Mouse (Mus musculus) heart, adult 2 months (tissue): ENCODE measurements around the gene Fbln1. TPM values are rescaled to one million over a fixed set of nuclear protein-coding genes. Genes with fewer than 3 reads are reported as not detected.
A peak's percentile ranks its signal among the peaks of the same experiment; 100 is the strongest.

Source experiments
- DNase-seq, 2 experiments: peaks; one replicate each; pipeline ENCODE4 v3.0.0; 2021
- H3K27ac ChIP-seq: fragments of 200-600 bp; 2 replicates; pipeline ENCODE4 v1.8.1; 2022
- H3K27me3 ChIP-seq: fragments of 200-500 bp; 2 replicates; pipeline ENCODE4 v1.6.1; 2012; ENCODE audit warnings: mild to moderate bottlenecking, low read length, inconsistent platforms, mixed read lengths; ENCODE audit not compliant: control insufficient read depth, insufficient read depth
- H3K36me3 ChIP-seq: fragments of 200-500 bp; 2 replicates; pipeline ENCODE4 v1.6.1; 2012; ENCODE audit warnings: low read length, inconsistent platforms; ENCODE audit not compliant: control insufficient read depth, insufficient read depth
- H3K4me1 ChIP-seq: fragments of 200-500 bp; 2 replicates; pipeline ENCODE4 v1.6.1; 2011; ENCODE audit warnings: low read length; ENCODE audit not compliant: control insufficient read depth, insufficient read depth
- H3K4me3 ChIP-seq: fragments of 200-600 bp; 2 replicates; pipeline ENCODE4 v1.8.1; 2022
- H3K79me2 ChIP-seq: fragments of 200-500 bp; replicated peaks from 2 replicates; pipeline ENCODE4 v1.6.1; 2012; ENCODE audit warnings: mild to moderate bottlenecking, inconsistent platforms, low read length, moderate library complexity, mixed read lengths; ENCODE audit not compliant: control insufficient read depth, insufficient read depth
- H3K9ac ChIP-seq: fragments of 200-500 bp; 2 replicates; pipeline ENCODE4 v1.6.1; 2012; ENCODE audit warnings: low read depth, mild to moderate bottlenecking, control low read depth, inconsistent platforms, low read length, mixed read lengths
- CTCF ChIP-seq: fragments of 200-600 bp; IDR thresholded peaks from 2 replicates; pipeline ENCODE4 v1.8.1; 2022; ENCODE audit warnings: antibody characterized with exemption, mild to moderate bottlenecking, moderate library complexity
- EP300 ChIP-seq: fragments of 200-500 bp; IDR thresholded peaks from 2 replicates; pipeline ENCODE4 v1.6.1; 2011; ENCODE audit warnings: low read depth, low read length, control low read depth; ENCODE audit not compliant: insufficient read depth
- POLR2A ChIP-seq: fragments of 200-500 bp; IDR thresholded peaks from 2 replicates; pipeline ENCODE4 v1.6.1; 2011; ENCODE audit warnings: mild to moderate bottlenecking, low read depth, low read length, control low read depth; ENCODE audit not compliant: insufficient read depth
- WGBS: fragments of 180-500 bp; shearing (Covaris S2); methylation state at CpG from one replicate; pipeline ENCODE4 v1.1.7; 2018; 5-methylcytosine and 5-hydroxymethylcytosine counted together
- intact Hi-C: fragments of 180-260 bp; cut with DNase I; formaldehyde crosslinking; loops from one replicate; pipeline ENCODE4 v1.15.1; 2025
- long read RNA-seq: library from polyadenylated mRNA; stranded (forward); transcript quantifications from one replicate; pipeline ENCODE4 v2.0.0, GENCODE M21; 2021
- polyA plus RNA-seq: library from polyadenylated mRNA; depleted of rRNA; stranded (reverse); fragments of >200 nt; gene quantifications from 2 replicates; pipeline ENCODE4 v1.2.3, GENCODE M21; 2012; rRNA removed
- total RNA-seq, 2 experiments: library from RNA; stranded (reverse); gene quantifications; 2 replicates each; pipeline ENCODE4 v1.2.3; 2021

The Fbln1 gene
- total RNA-seq, result 10 to 100 TPM; 88.9 to 96.1 TPM
- 174 and 240 TPM in 2 replicates for polyA plus RNA-seq
- long read RNA-seq, transcript Fbln1-202 (15 exons, 2,273 nt), result minor isoform, 53 of 144 reads
- long read RNA-seq, transcript Fbln1-201 (17 exons, 3,659 nt), result major isoform, 79 of 144 reads
- long read RNA-seq, partial matches to known transcripts, result 10 of 144 reads
- long read RNA-seq, other reads (novel, unspliced or antisense), result 2 of 144 reads

DNA sequence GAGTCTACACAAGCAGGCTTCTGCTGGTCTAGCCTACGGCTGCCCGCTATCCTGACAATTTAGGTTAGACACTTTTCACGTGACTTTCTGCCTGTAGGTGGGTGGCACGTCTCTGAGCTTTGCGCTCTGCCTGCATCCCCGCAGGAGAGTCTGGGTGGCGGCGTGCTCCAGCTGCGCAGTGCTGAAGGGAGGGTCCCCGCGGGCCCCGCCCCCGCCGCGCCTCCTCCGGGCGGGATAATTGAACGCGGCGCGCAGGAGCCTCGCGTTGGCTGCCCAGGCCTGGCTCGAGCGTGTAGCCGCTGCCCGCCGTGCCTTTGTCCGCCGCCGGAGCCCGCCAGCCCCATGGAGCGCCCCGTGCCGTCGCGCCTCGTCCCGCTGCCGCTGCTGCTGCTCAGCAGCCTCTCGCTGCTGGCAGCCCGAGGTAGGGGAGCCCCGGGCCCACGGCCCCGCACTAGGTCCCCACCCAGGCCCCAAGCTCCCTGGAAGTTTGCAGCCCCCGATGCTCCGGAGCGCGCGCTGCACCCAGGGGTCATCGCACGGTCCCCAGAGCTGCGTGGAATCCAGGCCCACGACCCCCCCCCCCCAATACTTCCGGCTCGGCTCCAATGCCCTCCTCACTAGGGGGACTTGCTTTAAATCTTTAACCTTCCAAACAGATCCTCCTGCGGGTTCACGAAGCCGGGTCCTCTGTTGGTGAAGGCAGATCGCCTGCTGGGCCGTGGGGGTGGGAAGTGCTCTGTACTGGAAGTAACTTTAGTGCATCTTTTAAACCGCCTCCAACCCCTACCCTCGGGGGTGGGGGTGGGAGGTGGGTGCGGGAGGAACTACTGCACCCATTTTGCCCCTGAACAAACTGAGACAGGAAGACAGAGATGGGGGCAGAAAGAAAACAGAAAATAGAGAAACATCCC lies at the start of gene Fbln1:
Gene Fbln1, plus strand, starts transcription at position 158 of the 911 bp plus-strand sequence.
- peaks cover 2% of the 10 kb centered on the region; the same call in 1 of the 2 replicates for H3K27me3 ChIP-seq
- H3K27ac ChIP-seq, result peak within 1 kb of the TSS; percentile 65
- H3K9ac ChIP-seq, result peak within 1 kb of the TSS; percentile 57
- intact Hi-C loops, result loop anchor here (5.0 kb wide), 1 partner anchor 34 kb away; no protein-coding TSS in a partner anchor
- peaks cover 3% of the 10 kb centered on the region for H3K4me1 ChIP-seq
- peak; percentile 81 to 85 for DNase-seq
- no peaks in the 10 kb centered on the region for H3K79me2 ChIP-seq
- TF ChIP-seq EP300 (no peak), CTCF (peak; percentile 23; the same call in 1 of the 2 replicates), POLR2A (0 out of 2 replicates have a peak, but pooled peaks have one; percentile 25)
- H3K4me3 ChIP-seq, result peak within 1 kb of the TSS; percentile 52
- no peaks in the 10 kb centered on the region for H3K36me3 ChIP-seq
- WGBS, result 5% methylated on average over 58 of the region's 64 CpGs

DNA sequence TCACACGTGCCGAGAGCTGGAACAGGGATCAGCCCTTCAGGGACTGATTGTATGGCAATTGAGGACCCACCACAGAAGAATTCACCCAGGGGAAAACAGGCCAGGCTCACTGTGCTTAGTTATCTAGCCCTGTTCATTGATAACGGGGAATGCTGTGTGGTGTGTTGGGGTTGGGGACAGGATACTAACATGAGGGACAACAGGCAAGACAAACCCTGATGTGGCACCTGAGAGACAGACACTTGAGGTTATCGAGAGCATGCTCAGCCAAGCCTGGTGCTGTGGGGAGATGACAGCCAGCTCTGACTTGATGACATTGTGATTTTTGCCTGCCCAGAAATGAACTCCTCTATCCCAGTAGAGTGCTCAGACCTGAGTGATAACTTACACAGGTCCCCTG lies 49.6 kb upstream of the Fbln1 start:
- TF ChIP-seq EP300, result peak; percentile 61; the same call in 1 of the 2 replicates
- no peak for TF ChIP-seq POLR2A
- TF ChIP-seq CTCF, result no peak
- no peaks in the 10 kb centered on the region for H3K36me3 ChIP-seq
- H3K4me3 ChIP-seq, result no peak overlapping the region
- no peaks in the 10 kb centered on the region; the same call in 1 of the 2 replicates for H3K27me3 ChIP-seq
- H3K79me2 ChIP-seq, result no peaks in the 10 kb centered on the region
- DNase-seq, result peak in 1 of 2 experiments; percentile 27
- peaks cover 11% of the 10 kb centered on the region for H3K4me1 ChIP-seq
- WGBS, result 25% methylated on average over 4 of the region's 4 CpGs
- intact Hi-C loops, result no loop called here
- H3K9ac ChIP-seq, result no peak overlapping the region
- H3K27ac ChIP-seq, result peak overlapping the region; percentile 64

DNA sequence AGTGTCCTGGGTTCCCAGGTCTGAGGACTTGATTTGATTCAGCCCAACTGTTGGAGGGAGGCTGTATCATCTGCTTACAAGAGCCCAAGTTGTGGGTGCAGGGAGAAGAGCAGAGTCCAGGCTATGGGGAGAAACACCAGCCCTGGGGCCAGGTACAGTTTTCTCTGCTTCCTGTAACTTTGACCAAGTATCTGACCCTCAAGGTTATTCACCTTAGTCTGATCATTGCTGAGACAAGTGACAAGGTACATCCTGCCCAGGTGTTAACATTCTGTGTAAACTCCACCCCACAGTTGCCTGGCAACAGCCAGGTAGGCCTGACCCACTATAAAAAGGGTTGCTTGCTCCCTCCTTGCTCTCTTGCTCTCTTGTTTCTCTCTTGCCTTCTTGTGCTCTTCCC lies 44.3 kb upstream of the Fbln1 start:
- H3K4me3 ChIP-seq, result no peak overlapping the region
- intact Hi-C loops, result no loop called here
- no peak overlapping the region for H3K27ac ChIP-seq
- H3K9ac ChIP-seq, result no peak overlapping the region
- no peaks in the 10 kb centered on the region; the same call in 1 of the 2 replicates for H3K4me1 ChIP-seq
- no peak for DNase-seq
- no peak for TF ChIP-seq EP300
- TF ChIP-seq POLR2A, result no peak
- TF ChIP-seq CTCF, result no peak
- H3K36me3 ChIP-seq, result no peaks in the 10 kb centered on the region
- no peaks in the 10 kb centered on the region for H3K27me3 ChIP-seq
- no peaks in the 10 kb centered on the region for H3K79me2 ChIP-seq

DNA sequence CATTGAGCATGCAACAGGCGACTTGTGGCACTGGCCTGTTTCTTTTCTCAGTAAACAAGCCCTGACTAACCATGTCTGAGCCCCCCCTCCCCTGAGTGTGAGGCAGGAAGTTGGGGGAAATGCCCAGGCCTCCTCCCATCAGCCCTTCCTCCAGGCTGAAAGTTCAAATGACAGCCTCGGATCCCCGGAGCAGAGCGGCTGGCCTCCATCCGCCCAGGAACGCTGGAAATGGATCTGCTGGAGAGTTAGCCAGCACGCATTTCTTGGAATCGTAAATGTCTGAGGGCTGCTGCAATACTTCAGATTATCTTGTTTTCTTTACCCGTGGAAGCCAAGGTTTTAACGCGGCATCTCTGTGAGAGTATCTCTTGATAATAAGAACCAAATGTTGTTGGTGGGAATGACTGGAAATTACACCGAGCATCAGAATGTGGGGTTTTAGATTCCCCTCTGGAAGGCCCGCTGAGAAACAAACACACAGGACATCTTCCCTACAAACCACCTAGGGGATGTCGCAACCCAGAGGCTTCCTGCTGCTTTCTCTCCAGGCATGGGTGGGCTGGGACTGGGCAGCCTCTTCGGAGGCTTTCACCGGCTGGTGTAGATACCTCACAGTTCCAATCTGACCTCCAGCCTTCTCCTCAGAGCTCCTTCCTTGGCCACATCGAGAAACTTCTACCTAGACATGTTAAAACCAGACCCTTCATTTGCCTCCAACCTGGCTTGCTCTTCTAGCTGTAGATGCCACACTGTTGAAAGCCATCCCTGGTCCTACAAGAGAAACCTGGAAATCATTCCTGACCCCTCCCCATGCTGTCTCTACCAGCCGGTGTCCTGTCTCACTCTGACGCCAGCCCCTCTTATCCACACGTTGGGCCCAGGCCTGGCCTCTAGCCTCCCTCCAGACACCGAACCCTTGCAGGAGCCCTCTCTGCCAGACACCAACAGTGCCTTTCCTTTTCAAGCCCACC lies 42.8 kb upstream of the Fbln1 start:
- DNase-seq, result peak; percentile 71 to 80
- Histone ChIP-seq H3K79me2 (no peaks in the 10 kb centered on the region), H3K27ac (peak overlapping the region; percentile 59), H3K27me3 (no peaks in the 10 kb centered on the region), H3K4me1 (no peaks in the 10 kb centered on the region), H3K36me3 (no peaks in the 10 kb centered on the region), H3K9ac (no peak overlapping the region), H3K4me3 (no peak overlapping the region)
- intact Hi-C loops, result no loop called here
- no peak for TF ChIP-seq CTCF
- no peak for TF ChIP-seq POLR2A
- TF ChIP-seq EP300, result 0 out of 2 replicates have a peak, but pooled peaks have one; percentile 16
- WGBS, result 43% methylated on average over 21 of the region's 21 CpGs

DNA sequence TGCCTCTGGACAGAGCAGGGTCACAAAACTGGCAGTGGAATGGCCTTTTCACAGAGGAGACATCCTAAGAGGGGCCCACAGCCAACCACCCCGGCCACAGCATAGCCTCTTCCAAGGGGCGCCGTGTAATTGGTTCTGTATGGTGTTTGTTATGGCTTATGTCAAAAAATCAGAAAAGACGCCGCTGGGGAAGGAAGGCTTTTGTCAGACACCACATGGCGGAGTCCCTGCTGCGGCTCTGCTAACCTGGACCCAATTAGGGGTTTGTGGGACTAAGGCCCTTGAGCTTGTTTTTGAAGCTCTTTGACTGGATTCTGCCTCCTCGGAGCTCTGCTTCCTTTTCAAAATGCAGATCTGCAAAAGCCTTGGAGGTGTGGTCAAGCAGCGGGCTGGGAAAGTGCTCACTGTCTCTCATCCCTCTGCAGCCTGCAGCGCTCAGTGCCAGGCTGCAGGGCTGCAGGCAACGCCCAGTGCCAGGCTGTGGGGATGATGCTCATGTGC lies 39.3 kb upstream of the Fbln1 start:
- intact Hi-C loops, result no loop called here
- no peaks in the 10 kb centered on the region for H3K79me2 ChIP-seq
- 65% methylated on average over 11 of the region's 11 CpGs for WGBS

More for the DNA sequence above, 39.3 kb upstream of the Fbln1 start:
- Histone ChIP-seq H3K27me3 (no peaks in the 10 kb centered on the region), H3K9ac (no peak overlapping the region), H3K4me1 (no peaks in the 10 kb centered on the region), H3K27ac (no peak overlapping the region; the same call in 1 of the 2 replicates), H3K36me3 (no peaks in the 10 kb centered on the region), H3K4me3 (no peak overlapping the region)
- no peak for TF ChIP-seq POLR2A
- TF ChIP-seq EP300, result no peak
- TF ChIP-seq CTCF, result no peak
- DNase-seq, result no peak
